Mouse (Mus musculus) kidney, adult 2 months (tissue): ENCODE measurements around the gene Bhmt2.

Source experiments
- CTCF ChIP-seq: fragments of 200-500 bp; conservative IDR thresholded peaks from 2 replicates; pipeline ENCODE4 v1.5.1; 2011; ENCODE audit warnings: low read depth, mild to moderate bottlenecking, control low read depth, low read length, moderate library complexity, mixed read lengths; ENCODE audit not compliant: insufficient read depth, insufficient read length
- POLR2A ChIP-seq: fragments of 200-500 bp; IDR thresholded peaks from one replicate; pipeline ENCODE4 v1.6.1; 2011; ENCODE audit warnings: low read depth, low read length, control low read depth

DNA sequence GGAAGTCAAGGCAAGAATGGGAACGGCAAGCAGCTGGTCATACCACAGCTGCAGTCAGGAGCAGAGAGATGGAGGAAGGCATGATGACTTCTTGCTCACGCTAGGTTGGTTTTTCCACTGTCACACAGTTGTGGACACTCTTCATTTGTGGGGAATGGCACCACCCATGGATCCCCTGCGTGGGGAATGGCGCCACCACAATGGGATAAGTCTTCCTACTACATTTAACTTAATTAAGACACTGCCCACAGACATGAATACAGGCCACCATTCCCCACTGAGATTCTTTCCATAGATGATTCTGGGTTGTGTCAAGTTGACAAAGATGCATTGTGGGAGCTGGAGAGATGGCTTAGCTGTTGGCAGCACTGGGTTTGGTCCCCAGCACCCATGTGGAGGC lies 38.3 kb upstream of the Bhmt2 start:
- no peak for TF ChIP-seq CTCF
- no peak for TF ChIP-seq POLR2A
